Mouse (Mus musculus): Measurements from ENCODE around the gene Cnppd1. TPM values are rescaled to one million over a fixed set of nuclear protein-coding genes. Genes with fewer than 3 reads are reported as not detected.
A peak's percentile ranks its signal among the peaks of the same experiment; 100 is the strongest.

Cnppd1 gene
- polyA plus RNA-seq, 1 experiment from 2014 or later = 44.4 TPM

- WGBS = 95% methylated on average over 6 of the region's 6 CpGs
- Histone ChIP-seq H3K9ac (replicated peaks; ENCODE audit: low read depth, low read length) (no peak overlapping the region), H3K36me3 (ENCODE audit: control insufficient read depth, insufficient read depth, low read length) (peaks cover 24% of the 10 kb centered on the region)
These were observed 6.2 kb downstream of the Cnppd1 start for GRCm38 (mm10) chr1:75136293-75136692.

DNA sequence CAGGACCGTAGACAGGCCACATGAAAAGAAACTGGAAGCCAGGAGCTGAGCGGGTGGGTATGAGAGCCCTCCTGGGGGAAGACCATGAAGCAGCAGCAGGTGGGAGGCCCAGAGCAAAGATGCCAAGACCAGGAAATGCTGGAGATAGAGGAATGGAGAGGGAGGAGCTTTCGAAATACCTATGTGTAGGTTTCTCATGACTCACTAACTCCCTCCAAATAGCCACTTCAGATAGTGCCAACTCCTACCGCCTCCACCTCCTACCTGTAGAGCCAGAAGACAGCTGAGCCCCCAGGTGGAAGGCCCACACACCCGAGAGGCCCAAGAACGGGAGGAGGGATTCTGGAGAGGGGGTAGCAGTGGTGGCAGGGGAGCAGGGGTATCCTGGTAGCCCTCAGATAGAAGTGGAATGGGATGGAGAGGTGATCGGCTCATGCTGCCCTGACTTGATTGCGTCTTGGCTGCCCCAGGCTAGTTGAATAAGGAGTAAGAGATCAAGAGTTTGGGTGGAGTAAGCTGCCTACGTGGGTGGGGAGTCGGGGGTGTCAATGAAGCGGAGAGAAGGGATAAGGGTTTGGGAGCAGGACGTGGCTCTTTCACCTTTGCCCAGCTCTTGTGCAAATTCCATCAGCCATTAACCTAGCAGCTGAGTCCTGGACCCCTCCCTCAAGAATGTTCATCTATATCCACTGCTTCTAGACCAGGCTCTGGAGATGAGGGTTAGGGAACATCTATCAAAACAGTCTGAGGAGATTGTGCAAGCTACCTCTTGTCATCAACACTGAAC, 8.9 kb downstream of the Cnppd1 start, which contains the start of gene Slc23a3:
TSS of gene Slc23a3 (minus strand) at position 470 of the 787 bp plus-strand sequence.
- Histone ChIP-seq H3K4me2 (ENCODE audit: low read depth, low read length) (no peak within 1 kb of the TSS), H3K27me3 (ENCODE audit: control insufficient read depth, insufficient read depth, low read length) (no peaks in the 10 kb centered on the region), H3K27ac (ENCODE audit: low read depth, low read length) (no peak within 1 kb of the TSS), H3K4me1 (ENCODE audit: control insufficient read depth, insufficient read depth, low read length) (no peaks in the 10 kb centered on the region), H3K36me3 (ENCODE audit: control insufficient read depth, insufficient read depth, low read length) (peaks cover 14% of the 10 kb centered on the region), H3K9me3 (ENCODE audit: control insufficient read depth, low read length) (no peaks in the 10 kb centered on the region), H3K9ac (replicated peaks; ENCODE audit: low read depth, low read length) (no peak within 1 kb of the TSS), H3K4me3 (ENCODE audit: low read depth, low read length) (no peak within 1 kb of the TSS)
- WGBS = 77% methylated on average over 12 of the region's 12 CpGs
- ATAC-seq (ENCODE audit: low read depth) = no peak

More at GRCm38 (mm10) chr1:75136293-75136692, 6.2 kb downstream of the Cnppd1 start:
- no peak for ATAC-seq (ENCODE audit: low read depth)
- Histone ChIP-seq H3K9me3 (ENCODE audit: control insufficient read depth, low read length) (no peaks in the 10 kb centered on the region), H3K27me3 (ENCODE audit: control insufficient read depth, insufficient read depth, low read length) (no peaks in the 10 kb centered on the region), H3K27ac (ENCODE audit: low read depth, low read length) (no peak overlapping the region), H3K4me2 (ENCODE audit: low read depth, low read length) (no peak overlapping the region), H3K4me1 (ENCODE audit: control insufficient read depth, insufficient read depth, low read length) (peaks cover 10% of the 10 kb centered on the region), H3K4me3 (ENCODE audit: low read depth, low read length) (no peak overlapping the region)

DNA sequence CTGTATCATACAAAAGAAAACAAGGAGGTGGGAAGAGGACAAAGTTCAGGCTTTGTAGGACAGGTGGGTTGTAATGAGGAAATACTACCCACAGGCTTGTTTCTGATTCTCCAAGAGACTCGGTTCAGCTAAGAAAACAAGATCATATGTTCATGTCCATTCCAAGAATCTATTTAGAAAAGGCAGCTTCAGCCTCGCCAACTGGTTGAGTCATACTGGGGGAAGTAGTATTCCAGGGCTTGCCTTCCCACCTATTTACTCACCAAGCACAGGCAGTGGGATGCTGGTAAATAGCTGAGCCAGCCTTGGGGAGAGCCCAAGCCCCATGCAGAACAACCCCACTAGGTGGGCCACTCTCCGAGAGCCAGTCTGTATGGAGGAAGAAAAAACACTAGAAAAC, 13.9 kb downstream of the Cnppd1 start:
- Histone ChIP-seq H3K27me3 (ENCODE audit: control insufficient read depth, insufficient read depth, low read length) (no peaks in the 10 kb centered on the region), H3K9me3 (ENCODE audit: control insufficient read depth, low read length) (no peaks in the 10 kb centered on the region), H3K4me2 (ENCODE audit: low read depth, low read length) (no peak overlapping the region), H3K4me1 (ENCODE audit: control insufficient read depth, insufficient read depth, low read length) (no peaks in the 10 kb centered on the region), H3K4me3 (ENCODE audit: low read depth, low read length) (no peak overlapping the region), H3K27ac (ENCODE audit: low read depth, low read length) (no peak overlapping the region), H3K36me3 (ENCODE audit: control insufficient read depth, insufficient read depth, low read length) (no peaks in the 10 kb centered on the region), H3K9ac (replicated peaks; ENCODE audit: low read depth, low read length) (no peak overlapping the region)
- no peak for ATAC-seq (ENCODE audit: low read depth)
- 80% methylated on average over 3 of the region's 3 CpGs for WGBS

- WGBS = 33% methylated on average over 5 of the region's 5 CpGs
- ATAC-seq (ENCODE audit: low read depth) = peak; percentile 10
- Histone ChIP-seq H3K9me3 (ENCODE audit: control insufficient read depth, low read length) (no peaks in the 10 kb centered on the region), H3K9ac (replicated peaks; ENCODE audit: low read depth, low read length) (0 out of 2 replicates have a peak overlapping the region, but pooled peaks have one; percentile 55), H3K4me2 (ENCODE audit: low read depth, low read length) (peak overlapping the region; percentile 51), H3K4me3 (ENCODE audit: low read depth, low read length) (peak overlapping the region; percentile 55), H3K27me3 (ENCODE audit: control insufficient read depth, insufficient read depth, low read length) (no peaks in the 10 kb centered on the region), H3K4me1 (ENCODE audit: control insufficient read depth, insufficient read depth, low read length) (no peaks in the 10 kb centered on the region), H3K27ac (ENCODE audit: low read depth, low read length) (peak overlapping the region; percentile 86), H3K36me3 (ENCODE audit: control insufficient read depth, insufficient read depth, low read length) (no peaks in the 10 kb centered on the region)
These were observed 17.1 kb downstream of the Cnppd1 start for GRCm38 (mm10) chr1:75125418-75125817.

GRCm38 (mm10) chr1:75124346-75125321, 17.9 kb downstream of the Cnppd1 start, which contains the start of gene Nhej1:
Gene Nhej1 (minus strand): TSS chr1:75125200.
- H3K9me3 ChIP-seq (ENCODE audit: control insufficient read depth, low read length) = no peaks in the 10 kb centered on the region
- WGBS = 1% methylated on average over 56 of the region's 56 CpGs

GRCm38 (mm10) chr1:75122211-75122610, 20.3 kb downstream of the Cnppd1 start:
- no peak for ATAC-seq (ENCODE audit: low read depth)
- Histone ChIP-seq H3K27ac (ENCODE audit: low read depth, low read length) (no peak overlapping the region), H3K4me2 (ENCODE audit: low read depth, low read length) (no peak overlapping the region), H3K36me3 (ENCODE audit: control insufficient read depth, insufficient read depth, low read length) (no peaks in the 10 kb centered on the region), H3K27me3 (ENCODE audit: control insufficient read depth, insufficient read depth, low read length) (no peaks in the 10 kb centered on the region), H3K9ac (replicated peaks; ENCODE audit: low read depth, low read length) (no peak overlapping the region), H3K4me3 (ENCODE audit: low read depth, low read length) (no peak overlapping the region), H3K9me3 (ENCODE audit: control insufficient read depth, low read length) (no peaks in the 10 kb centered on the region), H3K4me1 (ENCODE audit: control insufficient read depth, insufficient read depth, low read length) (no peaks in the 10 kb centered on the region)
- WGBS = 82% methylated on average over 3 of the region's 3 CpGs

More at GRCm38 (mm10) chr1:75124346-75125321, 17.9 kb downstream of the Cnppd1 start, which contains the start of gene Nhej1:
- H3K27ac ChIP-seq (ENCODE audit: low read depth, low read length) = peak within 1 kb of the TSS; percentile 86
- no peaks in the 10 kb centered on the region for H3K36me3 ChIP-seq (ENCODE audit: control insufficient read depth, insufficient read depth, low read length)
- H3K4me2 ChIP-seq (ENCODE audit: low read depth, low read length) = peak within 1 kb of the TSS; percentile 51
- H3K4me3 ChIP-seq (ENCODE audit: low read depth, low read length) = peak within 1 kb of the TSS; percentile 55
- peak; percentile 94 for ATAC-seq (ENCODE audit: low read depth)
- no peaks in the 10 kb centered on the region for H3K4me1 ChIP-seq (ENCODE audit: control insufficient read depth, insufficient read depth, low read length)
- no peaks in the 10 kb centered on the region for H3K27me3 ChIP-seq (ENCODE audit: control insufficient read depth, insufficient read depth, low read length)
- H3K9ac ChIP-seq (replicated peaks; ENCODE audit: low read depth, low read length) = peak within 1 kb of the TSS; percentile 55

Other genes starting within 250 kb of the Cnppd1 start
- gene Cryba2, start 249.6 kb downstream of the Cnppd1 start, polyA plus RNA-seq (2014; fragmentation: Nextera tagmentation; extraction: Ambion mirVana) = 0.40 and 1.7 TPM in 2 replicates
- gene Cfap65, start 207.1 kb downstream of the Cnppd1 start, polyA plus RNA-seq (2014; fragmentation: Nextera tagmentation; extraction: Ambion mirVana) = 0.26 and 0.74 TPM in 2 replicates
- gene Ihh, start 191.0 kb downstream of the Cnppd1 start, polyA plus RNA-seq (2014; fragmentation: Nextera tagmentation; extraction: Ambion mirVana) = 0.24 and 0.32 TPM in 2 replicates
- gene Nhej1, start 17.5 kb downstream of the Cnppd1 start, polyA plus RNA-seq (2014; fragmentation: Nextera tagmentation; extraction: Ambion mirVana) = 6.1 and 7.4 TPM in 2 replicates
- gene Slc23a3, start 8.8 kb downstream of the Cnppd1 start, polyA plus RNA-seq (2014; fragmentation: Nextera tagmentation; extraction: Ambion mirVana) = 0.39 TPM in 1 of 2 replicates, not detected in the other
- gene Retreg2, start 67 bp upstream of the Cnppd1 start, polyA plus RNA-seq (2014; fragmentation: Nextera tagmentation; extraction: Ambion mirVana) = 146 and 152 TPM in 2 replicates
- gene Zfand2b, start 25.9 kb upstream of the Cnppd1 start, polyA plus RNA-seq (2014; fragmentation: Nextera tagmentation; extraction: Ambion mirVana) = 33.1 and 36.5 TPM in 2 replicates
- 38.3 and 49.1 TPM in 2 replicates for gene Abcb6, start 37.7 kb upstream of the Cnppd1 start, polyA plus RNA-seq (2014; fragmentation: Nextera tagmentation; extraction: Ambion mirVana)
- 20.0 and 20.2 TPM in 2 replicates for gene Ankzf1, start 49.4 kb upstream of the Cnppd1 start, polyA plus RNA-seq (2014; fragmentation: Nextera tagmentation; extraction: Ambion mirVana)
- 50.5 and 51.3 TPM in 2 replicates for gene Atg9a, start 49.5 kb upstream of the Cnppd1 start, polyA plus RNA-seq (2014; fragmentation: Nextera tagmentation; extraction: Ambion mirVana)
- 15.6 and 17.3 TPM in 2 replicates for gene Glb1l, start 68.1 kb upstream of the Cnppd1 start, polyA plus RNA-seq (2014; fragmentation: Nextera tagmentation; extraction: Ambion mirVana)
- 125 and 129 TPM in 2 replicates for gene Stk16, start 68.1 kb upstream of the Cnppd1 start, polyA plus RNA-seq (2014; fragmentation: Nextera tagmentation; extraction: Ambion mirVana)
- 13.9 and 20.6 TPM in 2 replicates for gene Tuba4a, start 77.2 kb upstream of the Cnppd1 start, polyA plus RNA-seq (2014; fragmentation: Nextera tagmentation; extraction: Ambion mirVana)
- gene A630095N17Rik, start 89.4 kb upstream of the Cnppd1 start, polyA plus RNA-seq (2014; fragmentation: Nextera tagmentation; extraction: Ambion mirVana) = not detected in 2 replicates
- gene Dnajb2, start 93.7 kb upstream of the Cnppd1 start, polyA plus RNA-seq (2014; fragmentation: Nextera tagmentation; extraction: Ambion mirVana) = 35.9 and 36.9 TPM in 2 replicates
- 25.4 and 27.4 TPM in 2 replicates for gene Ptprn, start 121.8 kb upstream of the Cnppd1 start, polyA plus RNA-seq (2014; fragmentation: Nextera tagmentation; extraction: Ambion mirVana)
- 193 and 254 TPM in 2 replicates for gene Resp18, start 135.7 kb upstream of the Cnppd1 start, polyA plus RNA-seq (2014; fragmentation: Nextera tagmentation; extraction: Ambion mirVana)
- 139 and 145 TPM in 2 replicates for gene Dnpep, start 175.3 kb upstream of the Cnppd1 start, polyA plus RNA-seq (2014; fragmentation: Nextera tagmentation; extraction: Ambion mirVana)
- 1.1 TPM in 2 replicates for gene Des, start 217.6 kb upstream of the Cnppd1 start, polyA plus RNA-seq (2014; fragmentation: Nextera tagmentation; extraction: Ambion mirVana)
- gene Speg, start 232.6 kb upstream of the Cnppd1 start, polyA plus RNA-seq (2014; fragmentation: Nextera tagmentation; extraction: Ambion mirVana) = 19.5 and 20.8 TPM in 2 replicates

Measured in neural tube, embryonic 14.5 days (tissue).